Mouse (Mus musculus) spleen, adult 2 months (tissue): Measurements from ENCODE around the gene Madd. TPM values are rescaled to one million over a fixed set of nuclear protein-coding genes. Genes with fewer than 3 reads are reported as not detected.

Experiments
- DNase-seq, 2 experiments: peaks; one replicate each; pipeline versions ENCODE4 v3.0.0 to v3.0.0-alpha.2; 2012 to 2021; ENCODE audit warnings: low spot score in 2 of 2, low read depth in 1 of 2
- H3K27ac ChIP-seq: fragments of 200-500 bp; 2 replicates; pipeline ENCODE4 v1.5.1; 2012; ENCODE audit warnings: low read length, inconsistent platforms; ENCODE audit not compliant: insufficient read depth
- H3K27me3 ChIP-seq: fragments of 200-500 bp; 2 replicates; pipeline ENCODE4 v1.6.1; 2012; ENCODE audit warnings: mild to moderate bottlenecking, moderate library complexity, low read length, inconsistent platforms; ENCODE audit not compliant: control insufficient read depth, insufficient read depth
- H3K36me3 ChIP-seq: fragments of 200-500 bp; 2 replicates; pipeline ENCODE4 v1.6.1; 2012; ENCODE audit warnings: mild to moderate bottlenecking, low read length, inconsistent platforms; ENCODE audit not compliant: control insufficient read depth, insufficient read depth
- H3K4me1 ChIP-seq: fragments of 200-500 bp; 2 replicates; pipeline ENCODE4 v1.6.1; 2011; ENCODE audit warnings: inconsistent platforms; ENCODE audit not compliant: control insufficient read depth, insufficient read depth, insufficient read length
- H3K4me3 ChIP-seq: fragments of 200-500 bp; 2 replicates; pipeline ENCODE4 v1.5.1; 2011; ENCODE audit warnings: mild to moderate bottlenecking, inconsistent platforms; ENCODE audit not compliant: insufficient read depth, insufficient read length; ENCODE audit errors: extremely low read depth
- CTCF ChIP-seq: fragments of 200-500 bp; IDR thresholded peaks from 2 replicates; pipeline ENCODE4 v1.5.1; 2011; ENCODE audit warnings: mild to moderate bottlenecking, inconsistent platforms; ENCODE audit not compliant: insufficient read depth, insufficient read length, insufficient replicate concordance; ENCODE audit errors: extremely low read depth
- POLR2A ChIP-seq: fragments of 200-500 bp; IDR thresholded peaks from 2 replicates; pipeline ENCODE4 v1.6.1; 2011; ENCODE audit warnings: low read depth, low read length, inconsistent platforms
- WGBS: fragments of 180-500 bp; shearing (Covaris S2); methylation state at CpG from one replicate; pipeline ENCODE4 v1.1.7; 2018; 5-methylcytosine and 5-hydroxymethylcytosine counted together
- polyA plus RNA-seq: library from polyadenylated mRNA; depleted of rRNA; stranded (reverse); fragments of >200 nt; gene quantifications from 2 replicates; pipeline ENCODE4 v1.2.3, GENCODE M21; 2012

The Madd gene
- polyA plus RNA-seq, 1 experiment: 37.3 TPM

- 95% methylated on average over 6 of the region's 6 CpGs for WGBS
- no peaks in the 10 kb centered on the region for H3K4me1 ChIP-seq
- no peaks in the 10 kb centered on the region for H3K27me3 ChIP-seq
- DNase-seq: no peak
- no peak overlapping the region for H3K27ac ChIP-seq
- peaks cover 42% of the 10 kb centered on the region for H3K36me3 ChIP-seq
- no peak overlapping the region for H3K4me3 ChIP-seq
- TF ChIP-seq POLR2A: no peak
- TF ChIP-seq CTCF: no peak
These were observed 7.4 kb downstream of the Madd start for GRCm38 (mm10) chr2:91176234-91176633.

GRCm38 (mm10) chr2:91175490-91175889, 8.1 kb downstream of the Madd start:
- WGBS: 90% methylated on average over 4 of the region's 4 CpGs
- no peak for TF ChIP-seq POLR2A
- no peak for TF ChIP-seq CTCF
- no peak overlapping the region for H3K4me3 ChIP-seq

GRCm38 (mm10) chr2:91169587-91170322, 13.9 kb downstream of the Madd start:
- WGBS: 92% methylated on average over 25 of the region's 25 CpGs
- Histone ChIP-seq H3K4me3 (no peak overlapping the region), H3K4me1 (no peaks in the 10 kb centered on the region), H3K36me3 (peaks cover 37% of the 10 kb centered on the region), H3K27me3 (no peaks in the 10 kb centered on the region), H3K27ac (no peak overlapping the region)
- TF ChIP-seq POLR2A (no peak), CTCF (no peak)
- no peak for DNase-seq

More at GRCm38 (mm10) chr2:91175490-91175889, 8.1 kb downstream of the Madd start:
- Histone ChIP-seq H3K36me3 (peaks cover 44% of the 10 kb centered on the region), H3K27me3 (no peaks in the 10 kb centered on the region), H3K27ac (no peak overlapping the region), H3K4me1 (no peaks in the 10 kb centered on the region)
- DNase-seq: no peak

- H3K4me3 ChIP-seq: no peak overlapping the region
- peaks cover 38% of the 10 kb centered on the region for H3K36me3 ChIP-seq
- H3K4me1 ChIP-seq: no peaks in the 10 kb centered on the region
- WGBS: 90% methylated on average over 4 of the region's 4 CpGs
- no peak for DNase-seq
- H3K27ac ChIP-seq: no peak overlapping the region
- H3K27me3 ChIP-seq: no peaks in the 10 kb centered on the region
- TF ChIP-seq CTCF (no peak), POLR2A (no peak)
These were observed 16.0 kb downstream of the Madd start for GRCm38 (mm10) chr2:91167629-91168028.

GRCm38 (mm10) chr2:91164991-91165390, 18.6 kb downstream of the Madd start:
- H3K36me3 ChIP-seq: peaks cover 44% of the 10 kb centered on the region
- TF ChIP-seq CTCF (no peak), POLR2A (no peak)
- no peak for DNase-seq
- 79% methylated on average over 6 of the region's 6 CpGs for WGBS
- no peaks in the 10 kb centered on the region for H3K27me3 ChIP-seq
- no peak overlapping the region for H3K4me3 ChIP-seq
- H3K27ac ChIP-seq: no peak overlapping the region
- H3K4me1 ChIP-seq: no peaks in the 10 kb centered on the region

- WGBS: 74% methylated on average over 5 of the region's 5 CpGs
- DNase-seq: no peak
- H3K4me3 ChIP-seq: no peak overlapping the region
- no peaks in the 10 kb centered on the region for H3K27me3 ChIP-seq
- H3K4me1 ChIP-seq: no peaks in the 10 kb centered on the region
- peaks cover 45% of the 10 kb centered on the region for H3K36me3 ChIP-seq
- TF ChIP-seq POLR2A: no peak
- no peak overlapping the region for H3K27ac ChIP-seq
These were observed 20.1 kb downstream of the Madd start for GRCm38 (mm10) chr2:91163532-91163931.

GRCm38 (mm10) chr2:91162952-91163351, 20.7 kb downstream of the Madd start:
- Histone ChIP-seq H3K36me3 (peaks cover 47% of the 10 kb centered on the region), H3K27ac (no peak overlapping the region), H3K4me3 (no peak overlapping the region), H3K27me3 (no peaks in the 10 kb centered on the region), H3K4me1 (no peaks in the 10 kb centered on the region)
- 73% methylated on average over 4 of the region's 4 CpGs for WGBS
- no peak for DNase-seq
- no peak for TF ChIP-seq POLR2A
- TF ChIP-seq CTCF: no peak
